Mouse (Mus musculus): ENCODE results near the gene Bri3. TPM values are rescaled to one million over a fixed set of nuclear protein-coding genes. Genes with fewer than 3 reads are reported as not detected.
"Not testable (repeated sequence)": the region's sequence is repeated elsewhere in the genome, so short reads cannot be mapped to it uniquely, and the experiment has no call there.

Gene Bri3
- polyA plus RNA-seq, 1 experiment from 2014 or later: 136 TPM

- POLR2A ChIA-PET: interaction anchor here (0.5 to 1.2 kb wide), 3 partner anchors 11 to 135 kb away, joined by 3 to 4 read pairs (median 3); no protein-coding TSS in a partner anchor
- DNase-seq (ENCODE audit: low read depth, low spot score): no peak
- TF ChIP-seq CTCF (IDR thresholded peaks at IDR 0.05): no peak
- H3K27me3 ChIP-seq: no peaks in the 10 kb centered on the region
- CTCF ChIA-PET: interaction anchor here (1.8 kb wide), 1 partner anchor 50 kb away, joined by 4 read pairs; no protein-coding TSS in a partner anchor
- in situ Hi-C loops (cut with MboI; ENCODE audit: low pct_unique_long_range_greater_than_20kb): no loop called here
- ATAC-seq: no peak
These were observed 112.7 kb downstream of the Bri3 start for GRCm38 (mm10) chr5:144356776-144357455.

- POLR2A ChIA-PET: interaction anchor here (1.0 to 1.2 kb wide), 2 partner anchors 12 to 98 kb away, joined by 3 to 4 read pairs; no protein-coding TSS in a partner anchor
- ATAC-seq: no peak
- TF ChIP-seq CTCF (IDR thresholded peaks at IDR 0.05): no peak
- in situ Hi-C loops (cut with MboI; ENCODE audit: low pct_unique_long_range_greater_than_20kb): no loop called here
- H3K27me3 ChIP-seq: no peaks in the 10 kb centered on the region
- no peak for DNase-seq (ENCODE audit: low read depth, low spot score)
- CTCF ChIA-PET: interaction anchor here (1.8 kb wide), 1 partner anchor 51 kb away, joined by 4 read pairs; no protein-coding TSS in a partner anchor
These were observed 113.3 kb downstream of the Bri3 start for GRCm38 (mm10) chr5:144357551-144357880.

- in situ Hi-C loops (cut with MboI; ENCODE audit: low pct_unique_long_range_greater_than_20kb): no loop called here
- ATAC-seq (peak; percentile 97), DNase-seq (ENCODE audit: low read depth, low spot score) (peak; percentile 96)
- no peak for TF ChIP-seq CTCF (IDR thresholded peaks at IDR 0.05)
- ChIA-PET POLR2A (interaction anchor here (1.0 to 1.2 kb wide), 2 partner anchors 13 to 98 kb away, joined by 3 to 4 read pairs; no protein-coding TSS in a partner anchor), CTCF (interaction anchor here (1.8 to 1.9 kb wide), 2 partner anchors 10 to 51 kb away, joined by 4 to 6 read pairs; no protein-coding TSS in a partner anchor)
- no peaks in the 10 kb centered on the region for H3K27me3 ChIP-seq
These were observed 113.8 kb downstream of the Bri3 start, which contains the start of gene Baiap2l1 for GRCm38 (mm10) chr5:144357881-144358591. Gene Baiap2l1, minus strand, starts transcription at chr5:144358112.

- no peaks in the 10 kb centered on the region for H3K27me3 ChIP-seq
These were observed 114.3 kb downstream of the Bri3 start for GRCm38 (mm10) chr5:144358592-144358917.

GRCm38 (mm10) chr5:144359886-144360285, 115.6 kb downstream of the Bri3 start:
- no peak for TF ChIP-seq CTCF (IDR thresholded peaks at IDR 0.05)
- no peaks in the 10 kb centered on the region for H3K27me3 ChIP-seq
- POLR2A ChIA-PET: interaction anchor here (1.1 kb wide), 1 partner anchor 39 kb away, joined by 4 read pairs; no protein-coding TSS in a partner anchor
- in situ Hi-C loops (cut with MboI; ENCODE audit: low pct_unique_long_range_greater_than_20kb): no loop called here
- ATAC-seq (no peak), DNase-seq (ENCODE audit: low read depth, low spot score) (no peak)
- CTCF ChIA-PET: interaction anchor here (0.8 to 1.9 kb wide), 3 partner anchors 12 to 21 kb away, joined by 3 to 6 read pairs (median 3); no protein-coding TSS in a partner anchor

More at GRCm38 (mm10) chr5:144358592-144358917, 114.3 kb downstream of the Bri3 start:
- ChIA-PET POLR2A (no interaction called here), CTCF (interaction anchor here (1.8 to 1.9 kb wide), 2 partner anchors 11 to 52 kb away, joined by 4 to 6 read pairs; no protein-coding TSS in a partner anchor)
- DNase-seq (ENCODE audit: low read depth, low spot score) (no peak), ATAC-seq (no peak)
- in situ Hi-C loops (cut with MboI; ENCODE audit: low pct_unique_long_range_greater_than_20kb): no loop called here
- TF ChIP-seq CTCF (IDR thresholded peaks at IDR 0.05): no peak

GRCm38 (mm10) chr5:144360346-144360745, 116.1 kb downstream of the Bri3 start:
- ChIA-PET CTCF (interaction anchor here (0.8 to 1.3 kb wide), 2 partner anchors 18 to 21 kb away, joined by 3 read pairs; no protein-coding TSS in a partner anchor), POLR2A (interaction anchor here (1.1 kb wide), 1 partner anchor 39 kb away, joined by 4 read pairs; no protein-coding TSS in a partner anchor)
- ATAC-seq (peak; percentile 18), DNase-seq (ENCODE audit: low read depth, low spot score) (peak; percentile 80)
- in situ Hi-C loops (cut with MboI; ENCODE audit: low pct_unique_long_range_greater_than_20kb): no loop called here
- no peaks in the 10 kb centered on the region for H3K27me3 ChIP-seq
- TF ChIP-seq CTCF (IDR thresholded peaks at IDR 0.05): no peak

- in situ Hi-C loops (cut with MboI; ENCODE audit: low pct_unique_long_range_greater_than_20kb): no loop called here
- no peak for ATAC-seq
These were observed 120.6 kb downstream of the Bri3 start for GRCm38 (mm10) chr5:144364680-144365357.

GRCm38 (mm10) chr5:144366551-144366950, 122.3 kb downstream of the Bri3 start:
- CTCF ChIA-PET: interaction anchor here (1.0 kb wide), 1 partner anchor 15 kb away, joined by 3 read pairs; no protein-coding TSS in a partner anchor
- ATAC-seq; POLR2A ChIA-PET; in situ Hi-C loops (cut with MboI; ENCODE audit: low pct_unique_long_range_greater_than_20kb); H3K27me3 ChIP-seq; DNase-seq (ENCODE audit: low read depth, low spot score): not testable (repeated sequence)

More at GRCm38 (mm10) chr5:144364680-144365357, 120.6 kb downstream of the Bri3 start:
- CTCF ChIA-PET: interaction anchor here (1.2 to 2.4 kb wide), 4 partner anchors 10 to 363 kb away, joined by 3 to 8 read pairs (median 4); no protein-coding TSS in a partner anchor
- no peak for TF ChIP-seq CTCF (IDR thresholded peaks at IDR 0.05)
- DNase-seq (ENCODE audit: low read depth, low spot score): no peak
- H3K27me3 ChIP-seq: no peaks in the 10 kb centered on the region
- POLR2A ChIA-PET: no interaction called here

GRCm38 (mm10) chr5:144368661-144369205, 124.5 kb downstream of the Bri3 start:
- ChIA-PET POLR2A (no interaction called here), CTCF (no interaction called here)
- H3K27me3 ChIP-seq: no peaks in the 10 kb centered on the region
- no peak for TF ChIP-seq CTCF (IDR thresholded peaks at IDR 0.05)
- ATAC-seq (no peak), DNase-seq (ENCODE audit: low read depth, low spot score) (no peak)
- in situ Hi-C loops (cut with MboI; ENCODE audit: low pct_unique_long_range_greater_than_20kb): no loop called here

GRCm38 (mm10) chr5:144370986-144371385, 126.7 kb downstream of the Bri3 start:
- in situ Hi-C loops (cut with MboI; ENCODE audit: low pct_unique_long_range_greater_than_20kb): no loop called here
- ChIA-PET POLR2A (interaction anchor here (0.9 kb wide), 1 partner anchor 9 kb away, joined by 3 read pairs; no protein-coding TSS in a partner anchor), CTCF (interaction anchor here (0.9 kb wide), 1 partner anchor 11 kb away, joined by 3 read pairs; no protein-coding TSS in a partner anchor)
- H3K27me3 ChIP-seq: no peaks in the 10 kb centered on the region
- DNase-seq (ENCODE audit: low read depth, low spot score) (no peak), ATAC-seq (no peak)
- TF ChIP-seq CTCF (IDR thresholded peaks at IDR 0.05): no peak
